Mouse (Mus musculus): ENCODE measurements around the gene Car9.
"Not testable (repeated sequence)": the region's sequence is repeated elsewhere in the genome, so short reads cannot be mapped to it uniquely, and the experiment has no call there.

Car9 gene

DNA sequence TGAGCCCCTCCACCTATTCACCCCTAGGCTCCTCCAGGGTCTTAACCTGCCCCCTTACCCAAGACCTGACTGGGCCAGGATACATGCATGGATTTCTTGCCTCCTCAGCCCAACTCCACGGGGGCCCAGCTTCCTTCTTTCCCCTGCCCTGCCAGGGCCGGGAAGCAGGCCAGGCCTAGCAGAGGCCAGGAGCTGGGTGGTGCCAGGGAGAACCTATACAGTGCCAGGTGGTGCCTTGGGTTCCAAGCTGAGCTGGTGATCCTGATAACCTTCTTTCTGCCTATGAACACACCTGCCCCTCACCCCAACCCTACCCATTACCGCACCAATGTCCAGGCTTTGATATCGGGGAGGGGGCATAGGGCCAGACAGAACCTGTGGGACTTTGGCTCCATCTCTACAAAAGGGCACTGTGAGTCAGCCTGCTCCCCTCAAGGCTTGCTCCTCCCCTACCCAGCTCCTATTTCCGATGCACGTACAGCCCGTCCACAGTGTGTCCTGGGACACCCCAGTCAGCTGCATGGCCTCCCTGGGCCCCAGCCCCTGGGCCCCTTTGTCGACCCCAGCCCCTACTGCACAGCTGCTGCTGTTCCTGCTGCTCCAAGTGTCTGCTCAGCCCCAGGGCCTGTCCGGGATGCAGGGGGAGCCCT, at the start of gene Car9:
TSS of gene Car9 (plus strand) at position 431 of the 650 bp plus-strand sequence.
- no peak for DNase-seq

- no peak for DNase-seq
Observed at GRCm38 (mm10) chr4:43457124-43457523, 49.6 kb upstream of the Car9 start.

DNA sequence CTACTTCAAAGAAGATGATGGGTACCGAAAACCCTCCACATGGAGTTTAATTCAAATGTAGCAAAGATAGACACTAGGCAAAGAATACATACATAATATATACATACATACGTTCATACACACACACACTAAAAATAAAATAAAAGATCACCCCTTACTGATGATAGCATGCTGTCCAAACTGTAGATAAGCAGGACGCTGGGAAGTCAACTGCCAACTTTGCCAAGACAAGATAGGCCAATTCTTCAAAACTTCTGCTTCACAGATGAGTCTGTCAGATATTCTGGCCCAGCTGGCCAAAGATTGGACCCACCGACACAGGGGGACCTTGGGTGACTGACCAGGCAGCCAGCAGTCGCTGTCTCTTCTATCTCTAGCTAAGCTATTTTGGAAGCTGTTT, 43.7 kb upstream of the Car9 start:
- no peak for DNase-seq

GRCm38 (mm10) chr4:43465935-43466334, 40.8 kb upstream of the Car9 start:
- DNase-seq = no peak

DNA sequence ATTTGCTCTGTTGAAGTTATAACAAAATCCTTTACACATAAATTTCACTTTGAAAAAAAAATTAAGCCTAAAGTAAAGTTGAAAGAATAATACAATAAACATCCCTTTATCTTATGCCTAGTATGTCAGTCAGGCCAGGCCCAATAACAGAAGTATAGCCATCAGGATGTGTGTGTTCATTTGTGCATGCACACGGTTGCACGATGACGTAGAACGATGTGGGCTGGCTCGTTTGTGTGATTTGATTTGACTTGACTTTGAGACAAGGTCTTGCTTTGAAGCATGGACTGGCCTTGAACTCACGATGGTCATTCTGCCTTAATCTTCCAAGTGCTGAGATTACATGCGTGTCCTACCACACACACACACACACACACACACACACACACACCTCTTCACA, 39.9 kb upstream of the Car9 start:
- no peak for DNase-seq

GRCm38 (mm10) chr4:43470301-43470700, 36.5 kb upstream of the Car9 start:
- DNase-seq = no peak

GRCm38 (mm10) chr4:43473636-43474035, 33.1 kb upstream of the Car9 start:
- DNase-seq = no peak

DNA sequence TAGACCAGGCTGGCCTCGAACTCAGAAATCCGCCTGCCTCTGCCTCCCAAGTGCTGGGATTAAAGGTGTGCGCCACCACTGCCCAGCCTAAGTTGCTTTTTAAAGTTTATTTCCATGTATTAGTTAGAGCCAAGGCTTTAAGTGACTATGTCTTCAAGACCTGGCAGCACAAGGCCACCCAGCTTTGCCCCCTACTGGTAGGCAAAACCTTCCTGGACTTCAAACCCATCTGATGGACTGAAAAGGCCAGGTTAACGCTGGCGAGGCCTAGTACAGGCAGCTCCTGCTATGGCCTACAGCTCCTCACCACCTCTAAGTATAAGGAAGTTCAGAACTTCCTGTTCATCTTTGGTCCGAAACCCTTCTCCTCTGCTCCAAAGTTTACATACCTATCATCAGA, 30.2 kb upstream of the Car9 start:
- no peak for DNase-seq

- peak; percentile 89 for DNase-seq
Observed at GRCm38 (mm10) chr4:43477857-43478533, 28.8 kb upstream of the Car9 start.

- DNase-seq = no peak
Observed at GRCm38 (mm10) chr4:43478534-43478858, 28.3 kb upstream of the Car9 start.

DNA sequence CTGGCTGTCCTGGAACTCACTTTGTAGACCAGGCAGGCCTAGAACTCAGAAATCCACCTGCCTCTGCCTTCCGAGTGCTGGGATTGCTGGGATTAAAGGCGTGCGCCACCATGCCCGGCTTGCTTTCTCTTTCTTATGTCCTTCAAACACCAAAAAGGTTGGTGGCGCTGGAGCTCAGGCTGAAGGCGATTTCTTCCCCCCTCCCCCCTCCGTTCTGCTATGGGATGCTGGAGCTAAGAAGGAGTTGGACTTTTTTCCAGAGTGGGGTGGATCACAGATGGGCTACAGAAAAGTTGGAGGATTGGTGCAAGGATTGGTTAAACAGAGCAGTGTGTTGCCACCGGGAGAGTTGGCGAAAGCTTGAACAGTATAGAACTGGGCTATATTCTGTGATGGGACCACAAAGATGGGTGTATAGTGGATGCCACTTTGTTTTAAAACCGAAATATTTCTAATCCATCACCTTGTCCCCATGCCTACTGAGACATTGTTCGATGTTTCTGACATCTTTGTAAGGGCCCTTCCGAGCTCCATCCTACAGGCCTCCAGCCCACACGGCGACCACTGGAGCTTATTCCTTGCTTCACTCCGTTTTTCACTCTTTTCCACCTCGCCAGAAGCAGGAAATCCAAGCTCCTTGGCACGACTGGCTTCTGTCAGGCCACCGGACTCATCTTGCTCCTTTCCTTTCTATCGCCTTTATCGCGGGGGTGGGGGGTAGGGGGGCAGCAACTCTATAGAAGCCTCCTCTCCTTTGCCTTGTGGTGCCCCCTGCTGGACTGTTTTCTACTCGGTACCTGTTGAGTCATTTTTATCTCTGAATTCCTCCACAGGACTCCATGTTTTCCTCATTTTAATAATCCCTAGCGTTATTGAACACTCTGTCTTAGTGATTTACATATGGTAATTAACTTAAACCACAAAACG, 27.6 kb upstream of the Car9 start:
- peak; percentile 89 for DNase-seq

- no peak for DNase-seq
Observed at GRCm38 (mm10) chr4:43480985-43481384, 25.8 kb upstream of the Car9 start.

DNA sequence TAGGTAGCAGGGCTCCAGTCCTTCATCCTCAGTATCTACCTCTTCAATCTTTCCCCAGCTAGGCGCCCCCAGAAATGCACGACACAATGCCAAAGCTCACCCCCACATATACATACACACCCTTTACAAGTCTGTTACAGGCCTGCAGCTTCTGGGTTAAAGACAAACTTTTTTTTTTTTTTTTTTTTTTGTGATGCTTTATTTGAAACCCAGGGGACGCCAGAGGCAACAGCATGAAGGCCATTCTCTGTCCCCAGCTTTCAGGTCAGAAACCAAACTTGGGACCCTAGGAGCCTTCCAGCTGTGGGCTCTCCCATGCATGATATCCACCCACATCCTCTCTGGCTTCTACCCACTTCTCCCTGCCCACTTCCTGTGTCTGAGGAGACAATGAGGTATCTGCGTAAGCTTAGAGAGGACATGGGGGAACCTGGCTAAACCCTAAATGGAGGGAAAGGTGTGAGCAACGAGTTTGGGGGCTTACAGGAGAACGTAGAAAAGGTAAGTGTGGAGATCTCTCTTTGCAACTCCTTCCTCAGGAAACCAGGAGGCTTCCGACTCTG, 24.8 kb upstream of the Car9 start:
- no peak for DNase-seq

GRCm38 (mm10) chr4:43482591-43482990, 24.2 kb upstream of the Car9 start:
- DNase-seq = no peak

DNA sequence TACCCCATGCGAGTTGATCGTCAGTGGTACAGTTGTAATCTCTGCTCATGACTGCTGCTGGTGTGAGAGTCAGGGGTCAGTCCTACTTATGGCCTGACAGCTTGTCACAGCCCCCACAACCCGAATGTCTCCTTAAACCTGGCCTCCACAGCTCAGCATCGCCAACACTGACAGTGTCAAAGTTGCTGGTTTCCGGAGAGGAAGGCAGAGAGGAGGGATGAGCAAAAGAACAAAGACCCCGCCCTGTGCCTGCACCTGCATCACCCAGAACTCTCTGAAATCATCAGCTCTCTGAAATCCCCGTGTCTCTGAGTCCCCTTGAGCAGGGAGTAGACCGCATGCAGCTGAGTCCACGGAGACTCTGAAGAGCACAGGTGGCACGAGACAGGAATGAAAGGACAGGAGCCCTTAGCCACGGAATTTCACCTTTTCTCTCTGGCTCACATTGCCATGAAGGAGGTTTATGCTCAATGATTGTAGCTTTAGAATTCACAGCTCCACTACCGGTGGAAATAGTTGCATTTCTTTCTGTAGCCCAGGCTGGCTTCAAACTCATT, 23.2 kb upstream of the Car9 start, which contains the start of gene Sit1:
TSS of gene Sit1 (minus strand) at position 200 of the 557 bp plus-strand sequence.
- no peak for DNase-seq

- not testable (repeated sequence) for DNase-seq
Observed at GRCm38 (mm10) chr4:43485666-43486065, 21.1 kb upstream of the Car9 start.

- no peak for DNase-seq
Observed at GRCm38 (mm10) chr4:43489611-43490010, 17.2 kb upstream of the Car9 start.

DNA sequence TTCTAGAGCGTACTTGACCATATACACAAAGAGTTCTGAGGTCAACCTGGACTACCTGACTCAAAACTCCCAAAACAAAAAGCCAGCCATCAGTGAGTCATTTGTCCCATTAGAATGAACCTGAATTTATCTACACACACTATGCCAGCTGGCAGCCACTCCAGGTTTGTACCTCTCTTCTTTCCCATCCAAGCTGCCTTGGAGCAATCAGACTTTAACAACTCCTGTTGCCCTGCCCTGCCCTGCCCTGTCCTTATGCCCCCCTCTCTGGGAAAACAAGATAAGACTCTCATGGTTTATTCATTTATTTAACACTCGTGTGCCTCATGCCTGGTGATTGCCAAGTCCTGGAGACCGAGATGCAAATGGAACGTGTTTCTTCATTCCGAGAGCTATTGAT, 16.0 kb upstream of the Car9 start:
- DNase-seq = peak; percentile 58

DNA sequence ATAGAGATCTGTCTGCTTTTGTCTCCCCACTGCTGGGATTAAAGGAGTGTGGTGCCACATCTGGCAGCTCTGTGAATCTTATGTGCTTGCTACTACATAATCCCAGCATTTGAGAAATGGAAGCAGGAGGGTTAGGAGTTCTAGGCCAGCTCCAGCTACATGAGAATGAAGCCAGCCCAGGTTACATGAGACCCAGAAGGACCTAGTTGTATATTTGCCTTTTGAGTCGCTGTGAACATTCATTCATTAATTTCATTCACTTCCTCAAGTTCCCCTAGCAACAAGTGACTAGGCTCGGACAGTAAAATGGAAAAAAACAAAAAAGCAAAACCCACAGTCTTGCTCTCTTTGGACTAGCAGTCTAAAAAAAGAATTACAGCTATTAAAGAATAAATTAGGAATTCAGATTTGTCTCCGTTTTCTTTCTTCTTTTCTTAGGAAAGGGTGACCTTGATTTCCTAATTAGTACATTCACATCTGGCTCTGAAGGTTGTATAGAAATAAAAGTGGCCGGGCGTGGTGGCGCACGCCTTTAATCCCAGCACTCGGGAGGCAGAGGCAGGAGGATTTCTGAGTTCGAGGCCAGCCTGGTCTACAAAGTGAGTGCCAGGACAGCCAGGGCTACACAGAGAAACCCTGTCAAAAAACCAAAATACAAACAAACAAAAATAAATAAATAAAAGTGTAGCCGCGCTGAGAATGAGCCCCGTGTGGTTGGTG, 14.5 kb upstream of the Car9 start:
- no peak for DNase-seq

- peak; percentile 90 for DNase-seq
Observed at GRCm38 (mm10) chr4:43492821-43493185, 14.0 kb upstream of the Car9 start, which contains the start of gene Ccdc107. Gene Ccdc107 (plus strand): TSS chr4:43492900.

GRCm38 (mm10) chr4:43493186-43493845, 13.4 kb upstream of the Car9 start:
- DNase-seq = peak; percentile 98

DNA sequence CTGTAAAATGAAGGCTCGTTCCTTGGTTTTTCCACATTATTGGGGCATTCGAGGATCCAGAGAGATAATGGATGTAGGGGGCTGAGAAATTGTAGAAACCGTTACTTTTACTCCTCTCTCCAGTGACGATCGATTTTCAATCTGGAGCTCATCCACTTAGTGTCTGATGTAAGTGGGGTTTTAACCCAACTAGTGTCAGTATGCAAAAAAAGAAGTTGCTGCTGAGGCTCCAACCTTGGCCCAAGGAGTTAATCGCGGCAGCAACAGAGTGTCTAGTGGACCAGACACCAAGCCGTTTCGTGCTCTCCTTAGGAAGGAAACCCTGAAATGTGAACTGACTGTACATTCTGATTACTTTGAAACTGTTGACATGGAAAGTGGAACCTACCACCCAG, 12.9 kb upstream of the Car9 start:
- no peak for DNase-seq

Measured in lung, postnatal 14 days (tissue).